Mouse (Mus musculus): ENCODE measurements at regions not wholly inside any gene's neighbourhood (a gene's known extent, or its start where the extent isn't known, plus 50 kb on each side); places are given as distances from the start of the nearest gene placed in this dataset.

DNA sequence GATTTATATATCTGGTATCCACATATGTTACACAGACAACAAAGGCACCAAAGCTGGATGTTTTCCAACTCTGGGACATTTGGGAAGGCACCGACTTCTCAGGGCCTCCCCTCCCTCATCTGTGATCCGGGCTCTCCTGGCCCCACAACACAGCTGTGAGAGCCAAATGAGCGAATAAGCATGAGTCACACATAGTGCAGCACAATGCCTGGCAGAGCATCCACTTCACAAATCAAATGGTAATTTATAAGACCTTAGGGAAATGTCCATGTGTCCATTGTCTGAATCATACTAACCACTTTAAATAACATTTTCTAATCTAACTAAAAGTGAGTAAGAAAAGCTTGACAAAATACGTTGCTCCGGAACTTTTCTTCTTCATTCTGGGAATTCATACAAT, 135.6 kb upstream of the Mctp2 start:
- H3K9ac ChIP-seq (ENCODE audit: low read depth, poor library complexity, severe bottlenecking) = no peak overlapping the region
- H3K4me3 ChIP-seq (ENCODE audit: low read depth, low read length) = no peak overlapping the region
- H3K27me3 ChIP-seq (ENCODE audit: control insufficient read depth, insufficient read depth, low read length, poor library complexity, severe bottlenecking) = no peaks in the 10 kb centered on the region
- no peaks in the 10 kb centered on the region for H3K9me3 ChIP-seq (replicated peaks; ENCODE audit: control insufficient read depth, insufficient read depth, low read length, poor library complexity, severe bottlenecking)
- no peak overlapping the region for H3K27ac ChIP-seq (ENCODE audit: insufficient read depth, low read length)
- TF ChIP-seq EP300 (IDR thresholded peaks at IDR 0.05; ENCODE audit: insufficient read depth, low read depth, low read length) (no peak), POLR2A (IDR thresholded peaks at IDR 0.05; ENCODE audit: insufficient read depth, low read length) (no peak), CTCF (IDR thresholded peaks at IDR 0.05; ENCODE audit: low read depth, low read length) (no peak)
- H3K4me1 ChIP-seq (ENCODE audit: control insufficient read depth, insufficient read depth, low read length) = no peaks in the 10 kb centered on the region
- H3K36me3 ChIP-seq (ENCODE audit: control insufficient read depth, insufficient read depth, low read length, poor library complexity, severe bottlenecking) = no peaks in the 10 kb centered on the region

- no peak overlapping the region for H3K4me3 ChIP-seq (ENCODE audit: low read depth, low read length)
- no peaks in the 10 kb centered on the region for H3K27me3 ChIP-seq (ENCODE audit: control insufficient read depth, insufficient read depth, low read length, poor library complexity, severe bottlenecking)
- no peak overlapping the region for H3K9ac ChIP-seq (ENCODE audit: low read depth, poor library complexity, severe bottlenecking)
- no peak for TF ChIP-seq EP300 (IDR thresholded peaks at IDR 0.05; ENCODE audit: insufficient read depth, low read depth, low read length)
- TF ChIP-seq POLR2A (IDR thresholded peaks at IDR 0.05; ENCODE audit: insufficient read depth, low read length) = no peak
- no peak for TF ChIP-seq CTCF (IDR thresholded peaks at IDR 0.05; ENCODE audit: low read depth, low read length)
- H3K27ac ChIP-seq (ENCODE audit: insufficient read depth, low read length) = no peak overlapping the region
- no peaks in the 10 kb centered on the region for H3K4me1 ChIP-seq (ENCODE audit: control insufficient read depth, insufficient read depth, low read length)
- H3K9me3 ChIP-seq (replicated peaks; ENCODE audit: control insufficient read depth, insufficient read depth, low read length, poor library complexity, severe bottlenecking) = no peaks in the 10 kb centered on the region
- H3K36me3 ChIP-seq (ENCODE audit: control insufficient read depth, insufficient read depth, low read length, poor library complexity, severe bottlenecking) = no peaks in the 10 kb centered on the region
Measured at GRCm38 (mm10) chr7:72444016-72444415, 137.6 kb upstream of the Mctp2 start.

GRCm38 (mm10) chr7:72444792-72445191, 138.4 kb upstream of the Mctp2 start:
- H3K36me3 ChIP-seq (ENCODE audit: control insufficient read depth, insufficient read depth, low read length, poor library complexity, severe bottlenecking) = no peaks in the 10 kb centered on the region
- H3K9me3 ChIP-seq (replicated peaks; ENCODE audit: control insufficient read depth, insufficient read depth, low read length, poor library complexity, severe bottlenecking) = no peaks in the 10 kb centered on the region
- no peaks in the 10 kb centered on the region for H3K4me1 ChIP-seq (ENCODE audit: control insufficient read depth, insufficient read depth, low read length)
- TF ChIP-seq CTCF (IDR thresholded peaks at IDR 0.05; ENCODE audit: low read depth, low read length) (no peak), POLR2A (IDR thresholded peaks at IDR 0.05; ENCODE audit: insufficient read depth, low read length) (no peak), EP300 (IDR thresholded peaks at IDR 0.05; ENCODE audit: insufficient read depth, low read depth, low read length) (no peak)
- H3K9ac ChIP-seq (ENCODE audit: low read depth, poor library complexity, severe bottlenecking) = no peak overlapping the region
- no peak overlapping the region for H3K4me3 ChIP-seq (ENCODE audit: low read depth, low read length)
- no peaks in the 10 kb centered on the region for H3K27me3 ChIP-seq (ENCODE audit: control insufficient read depth, insufficient read depth, low read length, poor library complexity, severe bottlenecking)
- no peak overlapping the region for H3K27ac ChIP-seq (ENCODE audit: insufficient read depth, low read length)

GRCm38 (mm10) chr7:72446911-72447310, 140.5 kb upstream of the Mctp2 start:
- Histone ChIP-seq H3K27me3 (ENCODE audit: control insufficient read depth, insufficient read depth, low read length, poor library complexity, severe bottlenecking) (no peaks in the 10 kb centered on the region), H3K27ac (ENCODE audit: insufficient read depth, low read length) (no peak overlapping the region), H3K4me1 (ENCODE audit: control insufficient read depth, insufficient read depth, low read length) (no peaks in the 10 kb centered on the region), H3K9me3 (replicated peaks; ENCODE audit: control insufficient read depth, insufficient read depth, low read length, poor library complexity, severe bottlenecking) (no peaks in the 10 kb centered on the region), H3K4me3 (ENCODE audit: low read depth, low read length) (no peak overlapping the region), H3K36me3 (ENCODE audit: control insufficient read depth, insufficient read depth, low read length, poor library complexity, severe bottlenecking) (no peaks in the 10 kb centered on the region), H3K9ac (ENCODE audit: low read depth, poor library complexity, severe bottlenecking) (no peak overlapping the region)
- TF ChIP-seq POLR2A (IDR thresholded peaks at IDR 0.05; ENCODE audit: insufficient read depth, low read length) = no peak
- no peak for TF ChIP-seq EP300 (IDR thresholded peaks at IDR 0.05; ENCODE audit: insufficient read depth, low read depth, low read length)
- no peak for TF ChIP-seq CTCF (IDR thresholded peaks at IDR 0.05; ENCODE audit: low read depth, low read length)

DNA sequence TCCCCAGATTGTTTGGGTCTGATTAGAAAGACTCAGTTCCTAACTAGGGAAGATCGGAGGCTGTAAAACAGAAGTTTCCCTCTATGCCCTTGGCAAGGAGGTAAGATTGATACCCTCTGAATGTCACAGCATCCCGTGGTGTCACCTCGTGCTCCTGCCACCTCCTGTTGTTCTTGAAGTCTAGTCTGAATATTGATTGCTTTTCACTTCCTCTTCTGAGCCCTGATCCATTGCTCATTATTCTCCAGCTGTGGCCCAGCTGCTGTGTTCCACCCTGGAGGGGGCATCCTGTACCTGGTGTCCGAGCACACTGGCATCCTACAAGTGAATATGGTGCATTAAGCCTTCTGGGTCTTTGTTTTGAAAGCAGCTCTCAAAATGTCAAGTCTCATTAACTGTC, 156.6 kb upstream of the Mctp2 start:
- Histone ChIP-seq H3K27ac (ENCODE audit: insufficient read depth, low read length) (no peak overlapping the region), H3K4me1 (ENCODE audit: control insufficient read depth, insufficient read depth, low read length) (no peaks in the 10 kb centered on the region), H3K9ac (ENCODE audit: low read depth, poor library complexity, severe bottlenecking) (no peak overlapping the region), H3K4me3 (ENCODE audit: low read depth, low read length) (no peak overlapping the region), H3K9me3 (replicated peaks; ENCODE audit: control insufficient read depth, insufficient read depth, low read length, poor library complexity, severe bottlenecking) (no peaks in the 10 kb centered on the region), H3K27me3 (ENCODE audit: control insufficient read depth, insufficient read depth, low read length, poor library complexity, severe bottlenecking) (no peaks in the 10 kb centered on the region), H3K36me3 (ENCODE audit: control insufficient read depth, insufficient read depth, low read length, poor library complexity, severe bottlenecking) (no peaks in the 10 kb centered on the region)
- TF ChIP-seq EP300 (IDR thresholded peaks at IDR 0.05; ENCODE audit: insufficient read depth, low read depth, low read length) (no peak), POLR2A (IDR thresholded peaks at IDR 0.05; ENCODE audit: insufficient read depth, low read length) (no peak), CTCF (IDR thresholded peaks at IDR 0.05; ENCODE audit: low read depth, low read length) (no peak)

DNA sequence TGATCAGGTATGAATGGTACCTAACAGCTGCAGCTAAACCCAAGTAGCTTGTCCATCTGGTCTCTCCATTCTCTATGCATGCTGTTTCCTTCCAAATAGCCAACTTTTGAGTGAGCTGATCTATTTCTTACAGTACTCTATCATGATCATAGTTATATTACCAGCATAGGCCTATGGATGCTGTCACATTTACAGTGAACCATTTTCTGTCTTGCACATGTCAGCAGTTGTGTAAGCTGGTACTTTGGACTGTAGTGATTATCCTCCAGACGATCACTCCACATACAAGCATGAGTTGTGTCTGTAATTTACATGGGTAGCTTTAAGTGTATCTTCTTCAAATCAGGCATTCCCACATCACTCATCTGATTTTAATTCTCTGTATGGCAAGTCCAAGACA, 158.2 kb upstream of the Mctp2 start:
- no peaks in the 10 kb centered on the region for H3K9me3 ChIP-seq (replicated peaks; ENCODE audit: control insufficient read depth, insufficient read depth, low read length, poor library complexity, severe bottlenecking)
- TF ChIP-seq POLR2A (IDR thresholded peaks at IDR 0.05; ENCODE audit: insufficient read depth, low read length) (no peak), EP300 (IDR thresholded peaks at IDR 0.05; ENCODE audit: insufficient read depth, low read depth, low read length) (no peak), CTCF (IDR thresholded peaks at IDR 0.05; ENCODE audit: low read depth, low read length) (no peak)
- no peaks in the 10 kb centered on the region for H3K4me1 ChIP-seq (ENCODE audit: control insufficient read depth, insufficient read depth, low read length)
- H3K27me3 ChIP-seq (ENCODE audit: control insufficient read depth, insufficient read depth, low read length, poor library complexity, severe bottlenecking) = no peaks in the 10 kb centered on the region; the same call in 1 of the 2 replicates
- H3K27ac ChIP-seq (ENCODE audit: insufficient read depth, low read length) = no peak overlapping the region
- H3K9ac ChIP-seq (ENCODE audit: low read depth, poor library complexity, severe bottlenecking) = no peak overlapping the region
- H3K4me3 ChIP-seq (ENCODE audit: low read depth, low read length) = no peak overlapping the region
- H3K36me3 ChIP-seq (ENCODE audit: control insufficient read depth, insufficient read depth, low read length, poor library complexity, severe bottlenecking) = no peaks in the 10 kb centered on the region
